Mouse (Mus musculus): ENCODE measurements around the gene Pex7.
A peak's percentile ranks its signal among the peaks of the same experiment; 100 is the strongest.

Pex7 gene

DNA sequence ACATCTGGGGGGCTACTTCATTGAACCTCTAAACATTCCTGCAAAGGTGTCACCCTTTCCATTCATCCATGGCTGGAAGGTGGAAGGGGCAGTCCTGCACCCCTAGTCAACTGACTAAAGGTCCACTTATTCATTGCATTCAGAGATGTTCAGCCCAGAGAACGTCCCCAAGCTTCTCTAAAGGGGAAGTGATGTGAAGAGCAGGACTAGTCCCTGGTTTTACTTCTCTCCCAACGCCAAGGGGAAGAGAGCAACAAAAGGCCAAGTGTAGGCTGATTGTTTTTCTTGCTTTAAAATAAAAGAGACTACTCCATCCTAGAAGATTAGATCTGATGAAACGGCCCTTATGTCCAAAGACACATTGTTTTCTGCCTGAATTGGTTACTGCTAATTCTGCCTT lies 27.1 kb downstream of the Pex7 start:
- no peak for DNase-seq (ENCODE audit: low spot score in 2 of 2)

GRCm38 (mm10) chr10:19879161-19879560 lies 28.3 kb downstream of the Pex7 start:
- no peak for DNase-seq (ENCODE audit: low spot score in 2 of 2)

- no peak for DNase-seq (ENCODE audit: low spot score in 2 of 2)
Observed at GRCm38 (mm10) chr10:19877679-19878078, 29.8 kb downstream of the Pex7 start.

GRCm38 (mm10) chr10:19877257-19877656 lies 30.2 kb downstream of the Pex7 start:
- no peak for DNase-seq (ENCODE audit: low spot score in 2 of 2)

DNA sequence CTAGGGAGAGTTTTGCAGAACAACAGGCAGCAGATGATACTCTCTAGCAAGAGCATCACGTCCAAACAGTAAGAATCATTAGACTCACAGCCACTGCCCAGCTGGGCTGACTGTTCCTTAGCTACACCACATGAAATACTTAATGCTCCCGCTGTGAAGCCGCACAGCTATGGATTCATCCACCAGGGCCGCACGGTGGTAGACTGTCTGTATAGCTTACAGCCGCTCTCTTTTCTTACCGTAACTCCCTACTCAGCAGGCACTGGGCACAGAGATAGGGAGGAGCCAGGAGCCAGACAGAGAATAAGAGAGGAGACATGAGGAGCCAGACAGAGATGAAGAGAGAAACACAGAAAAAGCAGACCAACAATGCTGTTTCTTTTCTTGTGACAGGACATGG lies 30.8 kb downstream of the Pex7 start:
- no peak for DNase-seq (ENCODE audit: low spot score in 2 of 2)

DNA sequence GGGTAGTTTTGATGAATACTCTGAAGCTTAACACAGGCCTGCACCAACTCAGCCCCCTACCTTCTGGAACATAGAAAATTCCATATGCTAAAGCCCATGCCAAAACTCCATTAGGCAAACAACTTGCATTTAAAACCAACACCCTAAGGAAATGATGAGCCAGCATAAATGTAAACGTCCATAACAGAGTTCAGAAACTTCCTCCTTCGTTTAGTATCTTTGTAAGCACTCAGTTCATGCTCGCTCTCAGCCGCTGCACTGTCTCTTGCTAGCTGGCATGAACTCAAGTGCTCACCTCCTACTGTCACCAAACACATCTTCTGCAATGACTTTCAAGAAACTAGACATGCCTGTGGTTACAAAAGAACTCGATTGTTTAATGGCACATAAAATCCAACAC lies 32.1 kb downstream of the Pex7 start:
- DNase-seq (ENCODE audit: low spot score in 2 of 2): no peak

- DNase-seq (ENCODE audit: low spot score in 2 of 2): no peak
Observed at GRCm38 (mm10) chr10:19855597-19856306, 51.7 kb downstream of the Pex7 start.

DNA sequence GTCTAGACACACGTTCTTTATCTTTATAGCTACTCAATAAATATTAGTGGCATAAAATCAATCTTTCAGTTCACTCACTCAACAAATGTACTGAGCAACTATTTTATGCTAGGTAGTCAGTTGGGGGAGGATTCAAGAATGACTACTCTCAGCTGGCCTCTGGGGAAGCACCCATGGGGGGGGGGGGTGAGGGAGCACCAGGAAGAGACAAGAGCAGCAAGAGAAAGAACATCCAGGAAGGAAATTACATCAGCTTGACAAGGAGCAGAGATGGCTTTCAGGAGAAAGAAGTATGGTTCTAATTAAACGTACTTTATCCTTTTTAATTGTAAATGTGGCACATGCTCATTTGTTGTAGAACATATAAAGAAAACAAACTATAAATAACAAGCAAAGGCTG lies 53.9 kb downstream of the Pex7 start:
- no peak for DNase-seq (ENCODE audit: low spot score in 2 of 2)

DNA sequence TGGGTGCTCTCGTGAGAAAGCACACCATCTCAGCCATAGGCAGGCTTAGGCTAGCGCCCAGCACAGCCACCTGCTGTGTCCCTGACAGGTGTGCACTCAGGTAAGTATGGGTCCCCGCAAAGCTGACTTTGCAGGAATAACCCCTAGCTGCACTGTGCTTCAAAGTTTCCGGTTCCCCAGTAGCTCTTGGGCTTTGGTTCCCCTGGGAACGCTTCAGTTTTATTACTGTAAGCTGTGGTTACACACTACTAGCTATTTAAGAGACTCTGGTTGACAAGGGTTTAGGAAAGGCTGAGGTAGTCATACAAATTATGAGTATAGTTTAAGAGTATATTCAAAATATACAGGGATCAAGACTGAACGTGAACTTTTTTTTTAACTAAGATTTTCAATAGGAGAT lies 54.7 kb downstream of the Pex7 start:
- no peak for DNase-seq (ENCODE audit: low spot score in 2 of 2)

GRCm38 (mm10) chr10:19850998-19851691 lies 56.3 kb downstream of the Pex7 start, which contains the start of gene Slc35d3:
Gene Slc35d3, minus strand, starts transcription at chr10:19851459.
- no peak for DNase-seq (ENCODE audit: low spot score in 2 of 2)

DNA sequence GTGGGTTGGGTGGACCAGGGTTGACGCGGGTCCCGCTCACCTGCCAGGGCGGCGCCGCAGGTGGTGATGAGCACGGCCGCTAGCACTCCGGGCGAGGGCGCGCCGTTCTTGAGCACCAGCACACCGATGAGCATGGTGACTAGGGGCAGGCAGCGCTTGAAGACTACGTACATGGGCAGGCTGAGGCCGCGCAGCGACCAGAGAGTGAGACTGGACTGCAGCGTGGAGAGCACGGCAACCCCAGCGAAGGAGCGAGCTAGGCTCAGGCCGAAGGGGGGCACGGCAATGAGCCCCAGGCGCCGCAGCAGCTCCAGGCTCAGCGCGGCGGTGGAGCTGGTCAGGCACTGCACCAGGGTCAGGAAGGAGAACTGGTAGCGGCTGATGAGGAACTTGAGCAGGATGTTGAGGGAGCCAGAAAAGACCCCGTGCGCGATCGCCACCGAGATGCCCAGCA lies 56.9 kb downstream of the Pex7 start:
- peak in 1 of 2 experiments; percentile 19 for DNase-seq (ENCODE audit: low spot score in 2 of 2)

GRCm38 (mm10) chr10:19849771-19850365 lies 57.6 kb downstream of the Pex7 start:
- no peak for DNase-seq (ENCODE audit: low spot score in 2 of 2)

GRCm38 (mm10) chr10:19848928-19849770 lies 58.3 kb downstream of the Pex7 start:
- DNase-seq (ENCODE audit: low spot score in 2 of 2): no peak

DNA sequence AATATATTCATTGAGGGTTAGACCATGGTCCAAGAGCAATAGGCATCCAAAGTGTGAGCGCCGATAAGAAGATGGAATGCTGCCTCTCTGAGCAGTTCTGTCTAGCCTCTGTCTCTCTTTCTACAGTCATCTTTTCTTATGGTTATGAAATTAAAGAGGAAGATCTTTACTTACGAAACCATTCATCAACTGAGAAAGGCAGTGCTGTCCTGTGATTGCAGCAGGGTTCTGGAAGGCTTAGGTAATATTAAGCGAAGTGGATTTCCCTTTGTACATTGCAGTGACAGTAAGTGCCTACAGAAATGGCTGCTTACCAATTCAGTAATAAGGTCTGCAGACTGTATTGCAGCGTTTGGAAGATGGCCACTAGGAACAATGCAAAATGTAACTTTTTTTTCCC lies 67.7 kb downstream of the Pex7 start:
- DNase-seq (ENCODE audit: low spot score in 2 of 2): no peak

DNA sequence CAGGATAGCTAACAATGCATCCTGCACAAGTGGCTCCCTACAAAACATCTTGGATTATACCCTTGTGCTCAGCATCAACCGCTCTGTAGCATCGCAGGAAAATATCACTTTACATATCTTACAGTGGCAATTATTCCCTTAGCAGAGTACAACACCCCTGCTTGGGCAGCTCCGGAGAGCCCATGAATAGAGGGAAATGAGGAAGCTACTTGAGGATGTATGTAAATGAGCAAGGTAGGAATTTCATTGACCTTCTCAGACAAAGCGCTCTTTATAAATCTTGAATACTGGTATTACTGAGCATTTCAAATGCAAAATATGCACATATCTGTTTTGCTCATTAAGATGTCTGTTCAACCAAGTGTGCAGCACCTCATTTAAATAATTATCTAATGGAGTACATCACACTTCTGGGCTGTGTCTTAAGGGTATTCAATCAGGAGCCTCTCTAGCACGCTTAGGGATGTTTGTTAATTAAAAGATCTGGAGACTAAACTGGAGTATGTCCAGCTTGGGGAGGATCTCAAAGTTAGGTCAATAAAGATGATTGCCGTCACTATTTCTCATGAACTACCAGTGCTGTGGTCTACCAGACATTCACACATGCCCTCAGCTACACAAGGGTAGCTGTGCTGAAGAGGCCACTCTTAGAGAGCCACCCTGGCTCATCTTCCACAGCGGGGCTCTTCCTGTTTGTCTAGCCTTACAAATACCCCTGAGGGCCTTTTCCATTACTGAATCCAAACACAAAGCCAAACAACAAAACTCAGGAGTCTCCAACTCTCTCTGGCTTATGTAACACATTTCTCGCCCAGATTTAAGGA lies 71.4 kb downstream of the Pex7 start:
- no peak for DNase-seq (ENCODE audit: low spot score in 2 of 2)

GRCm38 (mm10) chr10:19834222-19834621 lies 73.3 kb downstream of the Pex7 start:
- DNase-seq (ENCODE audit: low spot score in 2 of 2): no peak

GRCm38 (mm10) chr10:19831072-19831849 lies 76.2 kb downstream of the Pex7 start:
- DNase-seq (ENCODE audit: low spot score in 2 of 2): no peak

GRCm38 (mm10) chr10:19820986-19821385 lies 86.5 kb downstream of the Pex7 start:
- DNase-seq (ENCODE audit: low spot score in 2 of 2): no peak

DNA sequence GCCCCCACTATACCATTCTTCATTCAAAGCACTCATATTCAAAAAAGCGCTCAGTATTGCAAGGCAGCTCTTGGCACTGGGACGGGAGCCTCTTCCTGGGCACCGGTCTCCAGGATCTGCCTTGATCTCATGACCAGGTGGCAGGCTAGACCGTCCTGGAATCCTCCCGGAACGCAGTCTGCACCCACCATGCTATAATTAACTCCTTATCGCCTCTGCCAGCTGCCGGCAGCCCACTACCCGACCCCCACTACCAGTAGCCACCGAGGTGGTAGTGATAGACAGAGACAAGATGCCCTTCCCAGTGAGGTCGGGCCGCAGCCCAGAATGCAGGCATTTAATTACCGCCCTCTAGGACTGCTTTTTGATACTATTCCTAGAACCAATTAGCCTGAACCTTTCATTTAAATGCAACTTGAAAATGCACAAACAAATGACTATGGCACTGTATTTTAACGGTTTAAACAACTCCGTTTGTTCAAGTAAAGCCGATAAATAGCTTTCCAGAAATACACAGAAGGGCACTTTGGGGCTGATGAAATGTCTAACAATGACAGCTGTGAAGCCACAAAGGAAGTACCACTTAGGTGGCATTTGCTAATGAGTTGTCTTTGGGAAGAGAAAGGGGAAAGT lies 88.7 kb downstream of the Pex7 start:
- no peak for DNase-seq (ENCODE audit: low spot score in 2 of 2)

GRCm38 (mm10) chr10:19815371-19815770 lies 92.1 kb downstream of the Pex7 start:
- no peak for DNase-seq (ENCODE audit: low spot score in 2 of 2)
